Mouse (Mus musculus): ENCODE results near the gene Xrn1. TPM values are rescaled to one million over a fixed set of nuclear protein-coding genes. Genes with fewer than 3 reads are reported as not detected.

Xrn1 gene
- polyA plus RNA-seq, 1 experiment from 2014 or later = 14.8 TPM

DNA sequence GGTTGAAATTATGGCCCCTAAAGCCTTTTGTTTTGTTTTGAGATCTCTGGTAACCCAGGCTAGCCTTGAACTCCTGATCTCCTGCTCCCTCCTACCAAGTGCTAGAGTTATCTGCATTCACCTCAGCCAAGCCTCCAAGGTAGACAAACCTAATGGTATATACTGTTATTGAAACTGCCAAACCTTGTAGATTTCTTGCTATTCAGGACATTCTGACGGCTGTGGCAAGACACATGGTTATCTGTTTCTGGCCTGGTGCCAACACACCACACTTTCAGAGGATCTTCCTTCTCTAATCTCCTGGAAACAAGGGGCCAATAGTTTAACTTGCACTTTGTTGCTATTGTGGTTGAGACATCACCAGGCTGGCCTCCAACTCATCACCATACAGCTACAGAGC, 140.6 kb downstream of the Xrn1 start:
- ATAC-seq (ENCODE audit: low FRiP score) = no peak

GRCm38 (mm10) chr9:96102846-96103245, 148.3 kb downstream of the Xrn1 start:
- DNase-seq (ENCODE audit: low spot score, missing footprints) (no peak), ATAC-seq (ENCODE audit: low FRiP score) (no peak)
- Histone ChIP-seq H3K4me1 (ENCODE audit: control insufficient read depth, insufficient read depth, low read length) (no peaks in the 10 kb centered on the region), H3K4me2 (no peak overlapping the region), H3K9ac (ENCODE audit: low read length) (no peak overlapping the region), H3K27ac (ENCODE audit: low read depth, low read length) (no peak overlapping the region), H3K27me3 (ENCODE audit: control insufficient read depth, insufficient read depth, low read length) (no peaks in the 10 kb centered on the region), H3K9me3 (ENCODE audit: control insufficient read depth, low read length) (peaks cover 6% of the 10 kb centered on the region; the same call in 1 of the 2 replicates), H3K4me3 (ENCODE audit: low read depth, low read length) (no peak overlapping the region), H3K36me3 (ENCODE audit: control insufficient read depth, insufficient read depth, low read length) (no peaks in the 10 kb centered on the region)
- WGBS = 83% methylated on average over 8 of the region's 8 CpGs

More for the DNA sequence above, 140.6 kb downstream of the Xrn1 start:
- no peak overlapping the region for H3K9ac ChIP-seq (ENCODE audit: low read length)
- H3K4me2 ChIP-seq = no peak overlapping the region
- H3K27ac ChIP-seq (ENCODE audit: low read depth, low read length) = no peak overlapping the region
- H3K27me3 ChIP-seq (ENCODE audit: control insufficient read depth, insufficient read depth, low read length) = no peaks in the 10 kb centered on the region
- no peak for DNase-seq (ENCODE audit: low spot score, missing footprints)
- no peaks in the 10 kb centered on the region for H3K4me1 ChIP-seq (ENCODE audit: control insufficient read depth, insufficient read depth, low read length)
- H3K4me3 ChIP-seq (ENCODE audit: low read depth, low read length) = no peak overlapping the region
- 92% methylated on average over 1 of the region's 1 CpGs for WGBS
- H3K9me3 ChIP-seq (ENCODE audit: control insufficient read depth, low read length) = peaks cover 9% of the 10 kb centered on the region; the same call in 1 of the 2 replicates
- no peaks in the 10 kb centered on the region for H3K36me3 ChIP-seq (ENCODE audit: control insufficient read depth, insufficient read depth, low read length)

Other genes with a start within 250 kb of the Xrn1 start
- gene Trpc1, start 204.4 kb upstream of the Xrn1 start, polyA plus RNA-seq (2014; fragmentation: Nextera tagmentation; extraction: Ambion mirVana) = 2.8 and 3.1 TPM in 2 replicates
- 4.4 and 7.5 TPM in 2 replicates for gene Pls1, start 109.4 kb upstream of the Xrn1 start, polyA plus RNA-seq (2014; fragmentation: Nextera tagmentation; extraction: Ambion mirVana)
- gene Atr, start 97.2 kb upstream of the Xrn1 start, polyA plus RNA-seq (2014; fragmentation: Nextera tagmentation; extraction: Ambion mirVana) = 18.3 and 19.3 TPM in 2 replicates
- 2.5 and 2.8 TPM in 2 replicates for gene Gk5, start 164.6 kb downstream of the Xrn1 start, polyA plus RNA-seq (2014; fragmentation: Nextera tagmentation; extraction: Ambion mirVana)
- 128 and 140 TPM in 2 replicates for gene Tfdp2, start 241.5 kb downstream of the Xrn1 start, polyA plus RNA-seq (2014; fragmentation: Nextera tagmentation; extraction: Ambion mirVana)

Data from midbrain, embryonic 11.5 days (tissue).